Mouse (Mus musculus): ENCODE data around the gene Ecm1. TPM values are rescaled to one million over a fixed set of nuclear protein-coding genes. Genes with fewer than 3 reads are reported as not detected.

Gene Ecm1
- polyA plus RNA-seq (2016; fragmentation: Nextera tagmentation; extraction: Ambion mirVana), result 9.7 and 10.9 TPM in 2 replicates

GRCm38 (mm10) chr3:95739353-95740104 lies at the start of gene Ecm1:
TSS of gene Ecm1 (minus strand) at chr3:95739569.
- H3K4me3 ChIP-seq, result no peak within 1 kb of the TSS
- H3K27me3 ChIP-seq (replicated peaks; ENCODE audit: low read depth, poor library complexity, severe bottlenecking), result no peaks in the 10 kb centered on the region
- H3K4me1 ChIP-seq, result peaks cover 31% of the 10 kb centered on the region
- DNase-seq (ENCODE audit: low spot score), result no peak
- WGBS, result 81% methylated on average over 7 of the region's 7 CpGs
- H3K36me3 ChIP-seq (replicated peaks), result peaks cover 100% of the 10 kb centered on the region
- H3K9me3 ChIP-seq, result no peaks in the 10 kb centered on the region
- peak within 1 kb of the TSS; percentile 49; the same call in 1 of the 2 replicates for H3K27ac ChIP-seq (replicated peaks)

- Histone ChIP-seq H3K4me3 (no peak overlapping the region), H3K27ac (replicated peaks) (no peak overlapping the region), H3K9me3 (no peaks in the 10 kb centered on the region), H3K4me1 (no peaks in the 10 kb centered on the region), H3K27me3 (replicated peaks; ENCODE audit: low read depth, poor library complexity, severe bottlenecking) (no peaks in the 10 kb centered on the region), H3K36me3 (replicated peaks) (peaks cover 86% of the 10 kb centered on the region)
- DNase-seq (ENCODE audit: low spot score), result no peak
- WGBS, result 86% methylated on average over 4 of the region's 4 CpGs
These were observed 46.1 kb upstream of the Ecm1 start for GRCm38 (mm10) chr3:95785501-95785900.

GRCm38 (mm10) chr3:95771985-95772384 lies 32.6 kb upstream of the Ecm1 start:
- Histone ChIP-seq H3K9me3 (no peaks in the 10 kb centered on the region), H3K27ac (replicated peaks) (no peak overlapping the region), H3K4me1 (no peaks in the 10 kb centered on the region), H3K27me3 (replicated peaks; ENCODE audit: low read depth, poor library complexity, severe bottlenecking) (no peaks in the 10 kb centered on the region), H3K4me3 (no peak overlapping the region), H3K36me3 (replicated peaks) (peaks cover 98% of the 10 kb centered on the region)
- no peak for DNase-seq (ENCODE audit: low spot score)

- Histone ChIP-seq H3K36me3 (replicated peaks) (peaks cover 74% of the 10 kb centered on the region), H3K9me3 (no peaks in the 10 kb centered on the region), H3K4me1 (0 out of 2 replicates have a peak, but pooled peaks cover 4% of the 10 kb centered on the region), H3K27me3 (replicated peaks; ENCODE audit: low read depth, poor library complexity, severe bottlenecking) (no peaks in the 10 kb centered on the region), H3K27ac (replicated peaks) (no peak overlapping the region), H3K4me3 (no peak overlapping the region)
- no peak for DNase-seq (ENCODE audit: low spot score)
- WGBS, result 94% methylated on average over 10 of the region's 10 CpGs
These were observed 26.2 kb upstream of the Ecm1 start for GRCm38 (mm10) chr3:95765534-95765933.

- Histone ChIP-seq H3K4me3 (no peak overlapping the region), H3K27me3 (replicated peaks; ENCODE audit: low read depth, poor library complexity, severe bottlenecking) (no peaks in the 10 kb centered on the region), H3K36me3 (replicated peaks) (peaks cover 61% of the 10 kb centered on the region), H3K4me1 (0 out of 2 replicates have a peak, but pooled peaks cover 4% of the 10 kb centered on the region), H3K9me3 (no peaks in the 10 kb centered on the region), H3K27ac (replicated peaks) (no peak overlapping the region)
- WGBS, result 73% methylated on average over 10 of the region's 10 CpGs
- DNase-seq (ENCODE audit: low spot score), result no peak
These were observed 24.4 kb upstream of the Ecm1 start for GRCm38 (mm10) chr3:95763811-95764210.

- Histone ChIP-seq H3K27me3 (replicated peaks; ENCODE audit: low read depth, poor library complexity, severe bottlenecking) (no peaks in the 10 kb centered on the region), H3K4me3 (no peak overlapping the region), H3K9me3 (no peaks in the 10 kb centered on the region), H3K27ac (replicated peaks) (no peak overlapping the region), H3K36me3 (replicated peaks) (peaks cover 52% of the 10 kb centered on the region), H3K4me1 (0 out of 2 replicates have a peak, but pooled peaks cover 4% of the 10 kb centered on the region)
- DNase-seq (ENCODE audit: low spot score), result no peak
- 59% methylated on average over 6 of the region's 6 CpGs for WGBS
These were observed 23.6 kb upstream of the Ecm1 start for GRCm38 (mm10) chr3:95762961-95763360.

- DNase-seq (ENCODE audit: low spot score), result no peak
- peaks cover 40% of the 10 kb centered on the region for H3K36me3 ChIP-seq (replicated peaks)
- 0 out of 2 replicates have a peak, but pooled peaks cover 4% of the 10 kb centered on the region for H3K4me1 ChIP-seq
- H3K27ac ChIP-seq (replicated peaks), result no peak overlapping the region
- WGBS, result 70% methylated on average over 4 of the region's 4 CpGs
- no peaks in the 10 kb centered on the region for H3K27me3 ChIP-seq (replicated peaks; ENCODE audit: low read depth, poor library complexity, severe bottlenecking)
- no peaks in the 10 kb centered on the region for H3K9me3 ChIP-seq
- H3K4me3 ChIP-seq, result no peak overlapping the region
These were observed 22.4 kb upstream of the Ecm1 start for GRCm38 (mm10) chr3:95761771-95762170.

- H3K27me3 ChIP-seq (replicated peaks; ENCODE audit: low read depth, poor library complexity, severe bottlenecking), result no peaks in the 10 kb centered on the region
- H3K27ac ChIP-seq (replicated peaks), result no peak overlapping the region
- H3K36me3 ChIP-seq (replicated peaks), result peaks cover 29% of the 10 kb centered on the region
- H3K4me1 ChIP-seq, result 0 out of 2 replicates have a peak, but pooled peaks cover 4% of the 10 kb centered on the region
- H3K4me3 ChIP-seq, result no peak overlapping the region
- no peak for DNase-seq (ENCODE audit: low spot score)
- H3K9me3 ChIP-seq, result no peaks in the 10 kb centered on the region
These were observed 21.3 kb upstream of the Ecm1 start for GRCm38 (mm10) chr3:95760656-95761055.

GRCm38 (mm10) chr3:95760106-95760505 lies 20.7 kb upstream of the Ecm1 start, which contains the start of gene Tars2:
TSS of gene Tars2 (minus strand) at chr3:95760206.
- Histone ChIP-seq H3K36me3 (replicated peaks) (peaks cover 24% of the 10 kb centered on the region), H3K27me3 (replicated peaks; ENCODE audit: low read depth, poor library complexity, severe bottlenecking) (no peaks in the 10 kb centered on the region), H3K4me3 (no peak within 1 kb of the TSS), H3K4me1 (0 out of 2 replicates have a peak, but pooled peaks cover 4% of the 10 kb centered on the region), H3K9me3 (no peaks in the 10 kb centered on the region), H3K27ac (replicated peaks) (no peak within 1 kb of the TSS)
- WGBS, result 83% methylated on average over 6 of the region's 6 CpGs
- DNase-seq (ENCODE audit: low spot score), result no peak

- no peak overlapping the region for H3K27ac ChIP-seq (replicated peaks)
- no peak overlapping the region for H3K4me3 ChIP-seq
- 57% methylated on average over 9 of the region's 9 CpGs for WGBS
- H3K36me3 ChIP-seq (replicated peaks), result peaks cover 9% of the 10 kb centered on the region
- H3K9me3 ChIP-seq, result no peaks in the 10 kb centered on the region
- no peak for DNase-seq (ENCODE audit: low spot score)
- no peaks in the 10 kb centered on the region for H3K27me3 ChIP-seq (replicated peaks; ENCODE audit: low read depth, poor library complexity, severe bottlenecking)
- peaks cover 4% of the 10 kb centered on the region for H3K4me1 ChIP-seq
These were observed 19.3 kb upstream of the Ecm1 start for GRCm38 (mm10) chr3:95758467-95759218.

GRCm38 (mm10) chr3:95756808-95757207 lies 17.4 kb upstream of the Ecm1 start:
- Histone ChIP-seq H3K27me3 (replicated peaks; ENCODE audit: low read depth, poor library complexity, severe bottlenecking) (no peaks in the 10 kb centered on the region), H3K36me3 (replicated peaks) (peaks cover 16% of the 10 kb centered on the region)
- 93% methylated on average over 2 of the region's 2 CpGs for WGBS

GRCm38 (mm10) chr3:95754345-95755206 lies 15.2 kb upstream of the Ecm1 start:
- H3K4me3 ChIP-seq, result peak overlapping the region; percentile 89
- DNase-seq (ENCODE audit: low spot score), result peak; percentile 92
- H3K4me1 ChIP-seq, result peaks cover 7% of the 10 kb centered on the region
- H3K9me3 ChIP-seq, result no peaks in the 10 kb centered on the region
- WGBS, result under 1% methylated on average over 30 of the region's 30 CpGs
- peak overlapping the region; percentile 88 for H3K27ac ChIP-seq (replicated peaks)
- peaks cover 35% of the 10 kb centered on the region for H3K36me3 ChIP-seq (replicated peaks)
- no peaks in the 10 kb centered on the region for H3K27me3 ChIP-seq (replicated peaks; ENCODE audit: low read depth, poor library complexity, severe bottlenecking)

More at GRCm38 (mm10) chr3:95756808-95757207, 17.4 kb upstream of the Ecm1 start:
- no peak overlapping the region for H3K27ac ChIP-seq (replicated peaks)
- H3K4me3 ChIP-seq, result no peak overlapping the region
- H3K4me1 ChIP-seq, result peaks cover 7% of the 10 kb centered on the region
- DNase-seq (ENCODE audit: low spot score), result no peak
- H3K9me3 ChIP-seq, result no peaks in the 10 kb centered on the region

Measured in embryonic facial prominence, embryonic 10.5 days (tissue).